Mouse (Mus musculus): ENCODE measurements around the gene Rin3.

Gene Rin3

GRCm38 (mm10) chr12:102370931-102371500 lies 88.2 kb downstream of the Rin3 start:
- DNase-seq (ENCODE audit: low read depth), result peak; percentile 89

- no peak for DNase-seq (ENCODE audit: low read depth)
Observed at GRCm38 (mm10) chr12:102372322-102372721, 89.5 kb downstream of the Rin3 start.

- DNase-seq (ENCODE audit: low read depth), result no peak
Observed at GRCm38 (mm10) chr12:102382180-102382579, 99.3 kb downstream of the Rin3 start.

- no peak for DNase-seq (ENCODE audit: low read depth)
Observed at GRCm38 (mm10) chr12:102383288-102383687, 100.4 kb downstream of the Rin3 start.

GRCm38 (mm10) chr12:102384819-102385218 lies 102.0 kb downstream of the Rin3 start:
- DNase-seq (ENCODE audit: low read depth), result peak; percentile 76

GRCm38 (mm10) chr12:102387219-102387917 lies 104.5 kb downstream of the Rin3 start:
- DNase-seq (ENCODE audit: low read depth), result peak; percentile 91

- no peak for DNase-seq (ENCODE audit: low read depth)
Observed at GRCm38 (mm10) chr12:102390042-102390441, 107.2 kb downstream of the Rin3 start.

GRCm38 (mm10) chr12:102391109-102391508 lies 108.3 kb downstream of the Rin3 start:
- DNase-seq (ENCODE audit: low read depth), result no peak

- DNase-seq (ENCODE audit: low read depth), result peak; percentile 77
Observed at GRCm38 (mm10) chr12:102391982-102392381, 109.1 kb downstream of the Rin3 start.

GRCm38 (mm10) chr12:102394496-102394895 lies 111.6 kb downstream of the Rin3 start:
- DNase-seq (ENCODE audit: low read depth), result peak; percentile 7

GRCm38 (mm10) chr12:102395537-102395936 lies 112.7 kb downstream of the Rin3 start:
- no peak for DNase-seq (ENCODE audit: low read depth)

GRCm38 (mm10) chr12:102395998-102396991 lies 113.4 kb downstream of the Rin3 start:
- no peak for DNase-seq (ENCODE audit: low read depth)

GRCm38 (mm10) chr12:102398588-102398987 lies 115.7 kb downstream of the Rin3 start:
- DNase-seq (ENCODE audit: low read depth), result no peak

GRCm38 (mm10) chr12:102413171-102413570 lies 130.3 kb downstream of the Rin3 start:
- no peak for DNase-seq (ENCODE audit: low read depth)

- DNase-seq (ENCODE audit: low read depth), result no peak
Observed at GRCm38 (mm10) chr12:102414686-102415085, 131.8 kb downstream of the Rin3 start.

GRCm38 (mm10) chr12:102416391-102416837 lies 133.6 kb downstream of the Rin3 start:
- no peak for DNase-seq (ENCODE audit: low read depth)

- DNase-seq (ENCODE audit: low read depth), result no peak
Observed at GRCm38 (mm10) chr12:102416955-102417510, 134.2 kb downstream of the Rin3 start.

- DNase-seq (ENCODE audit: low read depth), result no peak
Observed at GRCm38 (mm10) chr12:102417701-102418100, 134.9 kb downstream of the Rin3 start.

GRCm38 (mm10) chr12:102419544-102419943 lies 136.7 kb downstream of the Rin3 start:
- no peak for DNase-seq (ENCODE audit: low read depth)

GRCm38 (mm10) chr12:102420168-102420890 lies 137.5 kb downstream of the Rin3 start:
- DNase-seq (ENCODE audit: low read depth), result no peak

GRCm38 (mm10) chr12:102422065-102422464 lies 139.2 kb downstream of the Rin3 start:
- DNase-seq (ENCODE audit: low read depth), result no peak
